Mouse (Mus musculus): ENCODE results near the gene Pknox1. TPM values are rescaled to one million over a fixed set of nuclear protein-coding genes. Genes with fewer than 3 reads are reported as not detected.
A peak's percentile ranks its signal among the peaks of the same experiment; 100 is the strongest.

Gene Pknox1
- total and polyA plus RNA-seq, 2 experiments from 2014 or later, result 18.5 to 30.6 TPM

GRCm38 (mm10) chr17:31635781-31636180, 71.2 kb downstream of the Pknox1 start:
- no peak overlapping the region for H3K4me3 ChIP-seq (ENCODE audit: low read depth, low read length)

GRCm38 (mm10) chr17:31636277-31636941, 71.9 kb downstream of the Pknox1 start:
- H3K4me3 ChIP-seq (ENCODE audit: low read depth, low read length), result peak overlapping the region; percentile 46
- 2% methylated on average over 45 of the region's 45 CpGs for WGBS
- peaks cover 4% of the 10 kb centered on the region for H3K4me1 ChIP-seq (ENCODE audit: insufficient read depth)
- peak overlapping the region; percentile 62 for H3K27ac ChIP-seq (ENCODE audit: low read depth, low read length)
- H3K9ac ChIP-seq, result peak overlapping the region; percentile 56
- no peak for TF ChIP-seq CTCF (IDR thresholded peaks at IDR 0.05; ENCODE audit: low read depth)
- no peaks in the 10 kb centered on the region; the same call in 1 of the 2 replicates for H3K27me3 ChIP-seq (ENCODE audit: insufficient read depth, low read length)
- ATAC-seq (peak; percentile 30; the same call in 1 of the 2 replicates), DNase-seq (peak; percentile 26)
- peak overlapping the region; percentile 93 for H3K4me2 ChIP-seq (ENCODE audit: low read depth)
- no peaks in the 10 kb centered on the region for H3K36me3 ChIP-seq (ENCODE audit: insufficient read depth)
- H3K9me3 ChIP-seq (ENCODE audit: low read length), result no peaks in the 10 kb centered on the region

More at GRCm38 (mm10) chr17:31635781-31636180, 71.2 kb downstream of the Pknox1 start:
- Histone ChIP-seq H3K27ac (ENCODE audit: low read depth, low read length) (no peak overlapping the region), H3K36me3 (ENCODE audit: insufficient read depth) (no peaks in the 10 kb centered on the region), H3K4me2 (ENCODE audit: low read depth) (peak overlapping the region; percentile 93), H3K9me3 (ENCODE audit: low read length) (no peaks in the 10 kb centered on the region), H3K9ac (no peak overlapping the region), H3K4me1 (ENCODE audit: insufficient read depth) (peaks cover 4% of the 10 kb centered on the region), H3K27me3 (ENCODE audit: insufficient read depth, low read length) (no peaks in the 10 kb centered on the region; the same call in 1 of the 2 replicates)
- ATAC-seq, result no peak
- no peak for TF ChIP-seq CTCF (IDR thresholded peaks at IDR 0.05; ENCODE audit: low read depth)
- 67% methylated on average over 11 of the region's 11 CpGs for WGBS
- no peak for DNase-seq

GRCm38 (mm10) chr17:31636942-31637811, 72.6 kb downstream of the Pknox1 start, which contains the start of gene Cbs:
TSS of gene Cbs (minus strand) at chr17:31637238.
- DNase-seq, result peak; percentile 78

GRCm38 (mm10) chr17:31637866-31638570, 73.5 kb downstream of the Pknox1 start:
- WGBS, result 28% methylated on average over 9 of the region's 9 CpGs
- peak; percentile 46; the same call in 1 of the 2 replicates for ATAC-seq

More at GRCm38 (mm10) chr17:31636942-31637811, 72.6 kb downstream of the Pknox1 start, which contains the start of gene Cbs:
- Histone ChIP-seq H3K4me3 (ENCODE audit: low read depth, low read length) (peak within 1 kb of the TSS; percentile 46), H3K36me3 (ENCODE audit: insufficient read depth) (no peaks in the 10 kb centered on the region), H3K27me3 (ENCODE audit: insufficient read depth, low read length) (no peaks in the 10 kb centered on the region; the same call in 1 of the 2 replicates), H3K9me3 (ENCODE audit: low read length) (no peaks in the 10 kb centered on the region), H3K9ac (peak within 1 kb of the TSS; percentile 56), H3K27ac (ENCODE audit: low read depth, low read length) (peak within 1 kb of the TSS; percentile 62), H3K4me2 (ENCODE audit: low read depth) (peak within 1 kb of the TSS; percentile 93), H3K4me1 (ENCODE audit: insufficient read depth) (peaks cover 4% of the 10 kb centered on the region)
- WGBS, result 2% methylated on average over 60 of the region's 61 CpGs
- TF ChIP-seq CTCF (IDR thresholded peaks at IDR 0.05; ENCODE audit: low read depth), result no peak
- peak; percentile 82 for ATAC-seq

GRCm38 (mm10) chr17:31639651-31640050, 75.1 kb downstream of the Pknox1 start:
- Histone ChIP-seq H3K9me3 (ENCODE audit: low read length) (no peaks in the 10 kb centered on the region), H3K4me3 (ENCODE audit: low read depth, low read length) (no peak overlapping the region), H3K27me3 (ENCODE audit: insufficient read depth, low read length) (no peaks in the 10 kb centered on the region; the same call in 1 of the 2 replicates), H3K36me3 (ENCODE audit: insufficient read depth) (no peaks in the 10 kb centered on the region), H3K9ac (no peak overlapping the region), H3K27ac (ENCODE audit: low read depth, low read length) (0 out of 2 replicates have a peak overlapping the region, but pooled peaks have one; percentile 2), H3K4me2 (ENCODE audit: low read depth) (no peak overlapping the region), H3K4me1 (ENCODE audit: insufficient read depth) (peaks cover 4% of the 10 kb centered on the region)
- DNase-seq, result peak; percentile 56
- 27% methylated on average over 4 of the region's 4 CpGs for WGBS
- ATAC-seq, result no peak
- no peak for TF ChIP-seq CTCF (IDR thresholded peaks at IDR 0.05; ENCODE audit: low read depth)

More at GRCm38 (mm10) chr17:31637866-31638570, 73.5 kb downstream of the Pknox1 start:
- H3K9me3 ChIP-seq (ENCODE audit: low read length), result no peaks in the 10 kb centered on the region
- H3K4me3 ChIP-seq (ENCODE audit: low read depth, low read length), result no peak overlapping the region
- H3K27me3 ChIP-seq (ENCODE audit: insufficient read depth, low read length), result no peaks in the 10 kb centered on the region; the same call in 1 of the 2 replicates
- peak; percentile 76 for DNase-seq
- no peak overlapping the region for H3K9ac ChIP-seq
- H3K36me3 ChIP-seq (ENCODE audit: insufficient read depth), result no peaks in the 10 kb centered on the region
- H3K4me2 ChIP-seq (ENCODE audit: low read depth), result peak overlapping the region; percentile 8; the same call in 1 of the 2 replicates
- TF ChIP-seq CTCF (IDR thresholded peaks at IDR 0.05; ENCODE audit: low read depth), result no peak
- peaks cover 4% of the 10 kb centered on the region for H3K4me1 ChIP-seq (ENCODE audit: insufficient read depth)
- H3K27ac ChIP-seq (ENCODE audit: low read depth, low read length), result peak overlapping the region; percentile 62

- ATAC-seq, result no peak
- 25% methylated on average over 8 of the region's 8 CpGs for WGBS
- Histone ChIP-seq H3K27me3 (ENCODE audit: insufficient read depth, low read length) (no peaks in the 10 kb centered on the region), H3K9ac (no peak overlapping the region), H3K36me3 (ENCODE audit: insufficient read depth) (peaks cover 17% of the 10 kb centered on the region), H3K4me3 (ENCODE audit: low read depth, low read length) (no peak overlapping the region), H3K9me3 (ENCODE audit: low read length) (no peaks in the 10 kb centered on the region), H3K27ac (ENCODE audit: low read depth, low read length) (no peak overlapping the region), H3K4me1 (ENCODE audit: insufficient read depth) (peaks cover 4% of the 10 kb centered on the region), H3K4me2 (ENCODE audit: low read depth) (no peak overlapping the region)
- no peak for TF ChIP-seq CTCF (IDR thresholded peaks at IDR 0.05; ENCODE audit: low read depth)
- no peak for DNase-seq
Observed at GRCm38 (mm10) chr17:31642331-31642730, 77.8 kb downstream of the Pknox1 start.
